Mouse (Mus musculus): Measurements from ENCODE around the gene Lgals9.

GRCm38 (mm10) chr11:79023751-79024150 lies 39.0 kb upstream of the Lgals9 start:
- TF ChIP-seq ZC3H11A (IDR thresholded peaks at IDR 0.05; ENCODE audit: low read depth, low read length) (no peak), SMC3 (IDR thresholded peaks at IDR 0.05; ENCODE audit: low read depth, low read length) (no peak), GATA1 (IDR thresholded peaks at IDR 0.05; ENCODE audit: low read depth, low read length) (no peak)
